Mouse (Mus musculus) common myeloid progenitor, adult 5-6 weeks (primary cell): ENCODE data around the gene Tas2r138. TPM values are rescaled to one million over a fixed set of nuclear protein-coding genes. Genes with fewer than 3 reads are reported as not detected.
A peak's percentile ranks its signal among the peaks of the same experiment; 100 is the strongest.
"Not testable (repeated sequence)": the region's sequence is repeated elsewhere in the genome, so short reads cannot be mapped to it uniquely, and the experiment has no call there.

Experiments
- ATAC-seq: replicated peaks from 2 replicates; pipeline ENCODE4 v1.8.0; 2016; ENCODE audit warnings: low read depth, mild to moderate bottlenecking, moderate TSS enrichment, inconsistent platforms; ENCODE audit not compliant: poor library complexity, severe bottlenecking
- total RNA-seq: library from RNA; stranded (forward); fragments of 200-1000, 187-1606 nt; gene quantifications from 2 replicates; pipeline ENCODE4 v1.2.3, GENCODE M21; 2017

The Tas2r138 gene
- not detected in 2 replicates for total RNA-seq

- peak; percentile 45; the same call in 1 of the 2 replicates for ATAC-seq
These were observed at the start of gene Tas2r138 for GRCm38 (mm10) chr6:40613260-40613852. Tas2r138 (minus strand) TSS chr6:40613310.

- no peak for ATAC-seq
These were observed 47.8 kb upstream of the Tas2r138 start for GRCm38 (mm10) chr6:40660930-40661329.

GRCm38 (mm10) chr6:40650953-40651352, 37.8 kb upstream of the Tas2r138 start:
- no peak for ATAC-seq

- no peak for ATAC-seq
These were observed 32.6 kb upstream of the Tas2r138 start for GRCm38 (mm10) chr6:40645701-40646100.

GRCm38 (mm10) chr6:40640710-40641538, 27.8 kb upstream of the Tas2r138 start:
- ATAC-seq = no peak

GRCm38 (mm10) chr6:40637755-40638154, 24.6 kb upstream of the Tas2r138 start:
- ATAC-seq = no peak

- no peak for ATAC-seq
These were observed 22.4 kb upstream of the Tas2r138 start for GRCm38 (mm10) chr6:40635559-40635958.

GRCm38 (mm10) chr6:40634640-40635071, 21.5 kb upstream of the Tas2r138 start:
- ATAC-seq = no peak

- ATAC-seq = no peak
These were observed 15.4 kb upstream of the Tas2r138 start, which contains the start of gene Mgam for GRCm38 (mm10) chr6:40628406-40629000. Mgam (plus strand) TSS chr6:40628831.

- no peak for ATAC-seq
These were observed 13.0 kb upstream of the Tas2r138 start for GRCm38 (mm10) chr6:40626111-40626510.

- ATAC-seq = peak; percentile 83; the same call in 1 of the 2 replicates
These were observed 4.9 kb upstream of the Tas2r138 start for GRCm38 (mm10) chr6:40617965-40618364.

- no peak for ATAC-seq
These were observed 2.9 kb downstream of the Tas2r138 start for GRCm38 (mm10) chr6:40610244-40610643.

- peak; percentile 25; the same call in 1 of the 2 replicates for ATAC-seq
These were observed 5.7 kb downstream of the Tas2r138 start for GRCm38 (mm10) chr6:40607431-40607830.

- not testable (repeated sequence) for ATAC-seq
These were observed 14.6 kb downstream of the Tas2r138 start for GRCm38 (mm10) chr6:40598546-40598945.

- ATAC-seq = peak; percentile 91
These were observed 18.1 kb downstream of the Tas2r138 start for GRCm38 (mm10) chr6:40594804-40595550.

GRCm38 (mm10) chr6:40588346-40588745, 24.8 kb downstream of the Tas2r138 start:
- ATAC-seq = peak; percentile 49

- ATAC-seq = peak; percentile 59
These were observed 27.5 kb downstream of the Tas2r138 start, which contains the start of gene Clec5a for GRCm38 (mm10) chr6:40585645-40586044. Clec5a (minus strand) TSS chr6:40585821.

- peak; percentile 79 for ATAC-seq
These were observed 28.8 kb downstream of the Tas2r138 start for GRCm38 (mm10) chr6:40584336-40584735.

- peak; percentile 85 for ATAC-seq
These were observed 36.8 kb downstream of the Tas2r138 start for GRCm38 (mm10) chr6:40576305-40576704.

GRCm38 (mm10) chr6:40573618-40574017, 39.5 kb downstream of the Tas2r138 start:
- ATAC-seq = peak; percentile 72
